Mouse (Mus musculus) small intestine, adult 2 months (tissue): ENCODE data around the gene Tmem239.

Experiments
- CTCF ChIP-seq: fragments of 200-500 bp; IDR thresholded peaks from 2 replicates; pipeline ENCODE4 v1.5.1; 2012; ENCODE audit warnings: low read depth, mild to moderate bottlenecking, control low read depth, inconsistent platforms, low read length, moderate library complexity, mixed read lengths; ENCODE audit not compliant: insufficient replicate concordance, insufficient read length; ENCODE audit errors: extremely low read depth
- POLR2A ChIP-seq: fragments of 200-500 bp; IDR thresholded peaks from 2 replicates; pipeline ENCODE4 v1.6.1; 2012; ENCODE audit warnings: low read depth, mild to moderate bottlenecking, control low read depth, inconsistent platforms, low read length, moderate library complexity

GRCm38 (mm10) chr2:130383895-130384294, 22.4 kb upstream of the Tmem239 start:
- TF ChIP-seq CTCF (no peak), POLR2A (no peak)
